Mouse (Mus musculus): ENCODE measurements around the gene Tmtc4. TPM values are rescaled to one million over a fixed set of nuclear protein-coding genes. Genes with fewer than 3 reads are reported as not detected.

Gene Tmtc4
- polyA plus RNA-seq, 1 experiment, result 17.0 TPM

- no peak for DNase-seq (ENCODE audit: extremely low spot score in 1 of 2, low spot score in 1 of 2)
Measured at GRCm38 (mm10) chr14:122977056-122977796, 6.6 kb downstream of the Tmtc4 start.

DNA sequence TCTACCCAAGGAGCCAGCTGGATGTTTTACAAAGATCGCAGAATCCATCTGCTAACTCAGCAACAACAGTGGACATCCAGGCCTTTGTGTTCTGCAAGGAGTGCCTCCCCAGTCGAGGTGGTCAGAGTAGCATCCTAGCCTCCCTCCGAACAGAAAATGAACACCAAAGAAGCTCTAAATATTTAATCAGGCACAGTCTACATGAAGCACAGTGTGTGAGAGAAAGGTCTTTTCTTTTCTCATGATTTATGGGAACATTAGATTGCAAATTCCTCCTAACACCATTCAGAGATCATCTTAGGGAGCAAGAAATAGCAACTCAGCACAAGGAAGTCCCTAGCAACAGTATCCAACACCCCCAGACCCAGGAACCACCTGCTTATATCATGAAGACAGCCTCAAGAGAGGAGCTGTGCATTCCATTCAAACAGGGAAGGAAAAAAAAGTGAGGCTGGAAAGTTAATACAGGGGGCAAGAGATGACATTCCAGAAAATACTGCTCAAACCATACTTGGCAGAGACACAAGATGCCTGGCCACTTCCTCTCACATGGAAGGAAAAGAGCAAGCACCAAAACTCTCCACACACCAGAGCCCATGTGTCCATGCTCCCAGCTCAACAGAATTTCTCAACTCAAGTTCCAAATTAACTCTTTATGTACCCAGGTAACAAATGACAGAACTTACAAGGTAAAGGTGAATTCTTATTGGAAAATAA is 8.8 kb downstream of the Tmtc4 start:
- DNase-seq (ENCODE audit: extremely low spot score in 1 of 2, low spot score in 1 of 2), result no peak

GRCm38 (mm10) chr14:122973091-122973490 is 10.7 kb downstream of the Tmtc4 start:
- DNase-seq (ENCODE audit: extremely low spot score in 1 of 2, low spot score in 1 of 2), result no peak

DNA sequence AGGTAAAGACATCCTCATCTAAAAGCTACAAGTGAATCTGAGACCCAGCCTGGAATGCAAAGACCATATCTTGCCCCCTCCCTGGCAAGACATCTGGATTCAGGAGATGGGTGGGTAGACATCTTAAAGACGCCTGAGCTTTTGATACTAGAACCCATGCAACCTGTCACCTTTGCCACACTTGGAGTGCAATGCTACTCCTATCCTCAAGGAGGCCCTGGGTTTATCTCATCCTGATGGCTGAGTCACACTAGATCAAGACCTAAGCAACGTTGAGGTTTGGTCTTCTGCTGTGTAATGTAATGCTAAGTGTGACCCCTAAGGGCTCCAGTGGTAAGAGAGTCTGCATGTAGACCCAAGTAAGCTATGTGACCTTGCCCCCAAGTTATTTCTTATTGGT is 15.8 kb downstream of the Tmtc4 start:
- no peak for DNase-seq (ENCODE audit: extremely low spot score in 1 of 2, low spot score in 1 of 2)

DNA sequence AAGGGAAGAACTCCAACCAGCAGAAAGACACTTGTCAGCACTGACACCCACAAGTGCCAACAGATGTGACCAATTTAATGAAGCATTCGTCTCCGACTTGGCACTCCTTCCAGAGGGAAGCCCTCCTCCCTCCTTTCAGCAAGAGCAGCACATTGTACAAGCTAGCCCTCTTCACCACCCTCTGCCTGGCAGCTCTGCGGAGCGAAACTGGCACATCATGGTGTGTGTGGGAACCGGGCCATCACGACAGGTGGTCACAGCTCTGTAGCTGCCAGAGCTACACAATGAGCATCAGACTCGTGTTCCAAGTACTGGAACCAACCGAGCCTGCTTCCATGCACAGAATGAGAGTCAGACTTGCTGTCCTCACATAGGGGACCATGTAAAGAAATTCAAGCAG is 25.9 kb downstream of the Tmtc4 start:
- DNase-seq (ENCODE audit: extremely low spot score in 1 of 2, low spot score in 1 of 2), result peak; percentile 84 to 90

GRCm38 (mm10) chr14:122953331-122953730 is 30.5 kb downstream of the Tmtc4 start:
- DNase-seq (ENCODE audit: extremely low spot score in 1 of 2, low spot score in 1 of 2), result peak; percentile 25 to 84

DNA sequence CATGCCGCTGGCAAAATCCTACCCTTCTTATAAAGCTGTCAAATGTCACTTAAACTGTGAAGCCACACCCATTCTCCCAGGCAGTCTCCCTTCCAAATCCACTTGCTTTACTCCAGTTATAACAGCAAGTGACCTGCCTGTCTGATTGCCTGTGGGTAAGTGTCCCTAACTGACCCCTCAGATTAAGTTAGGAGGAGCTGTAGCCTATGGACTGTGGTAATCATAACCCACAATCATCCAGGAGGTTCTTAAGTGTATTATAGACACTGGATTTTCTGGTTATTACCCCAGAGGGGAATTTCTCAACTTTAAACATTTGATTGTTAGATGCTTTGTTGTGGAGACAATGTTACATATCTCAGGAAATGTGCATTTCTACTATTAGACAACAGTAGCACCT is 31.3 kb downstream of the Tmtc4 start:
- no peak for DNase-seq (ENCODE audit: extremely low spot score in 1 of 2, low spot score in 1 of 2)

DNA sequence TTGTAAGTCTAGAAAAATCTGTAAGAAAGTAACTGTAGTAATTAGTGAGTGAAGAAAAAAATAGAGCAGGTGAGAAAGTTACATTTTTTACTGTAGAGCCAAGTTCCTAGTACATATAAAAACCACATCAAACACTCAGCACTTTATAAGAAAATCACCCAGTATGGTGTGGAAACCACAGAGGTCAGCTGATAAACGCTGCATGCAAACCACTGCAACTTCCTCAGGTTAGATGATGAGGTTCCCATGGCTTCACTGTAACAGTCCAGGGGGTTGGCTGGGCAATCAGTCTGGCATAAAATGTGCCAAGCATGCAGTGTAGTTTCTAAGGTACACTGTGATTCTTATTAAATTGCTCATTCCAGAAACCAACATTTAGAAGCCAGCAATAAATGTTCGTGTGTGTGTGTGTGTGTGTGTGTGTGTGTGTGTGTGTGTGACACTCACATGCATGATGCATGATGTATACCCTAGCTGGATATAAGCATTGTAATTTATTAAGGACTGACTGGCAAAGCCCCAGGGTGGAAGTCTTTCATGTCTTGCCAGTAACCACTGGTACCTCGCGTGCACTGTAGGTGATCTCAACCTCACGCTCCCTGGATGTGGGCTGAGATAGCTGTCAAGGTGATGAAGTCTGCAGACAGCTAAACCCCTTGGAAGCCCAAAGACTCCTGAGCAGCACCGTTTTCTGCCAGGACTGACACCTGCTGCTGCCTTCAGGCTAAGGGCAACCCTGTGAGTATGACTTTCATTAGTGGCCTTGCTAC is 32.0 kb downstream of the Tmtc4 start:
- DNase-seq (ENCODE audit: extremely low spot score in 1 of 2, low spot score in 1 of 2), result no peak

DNA sequence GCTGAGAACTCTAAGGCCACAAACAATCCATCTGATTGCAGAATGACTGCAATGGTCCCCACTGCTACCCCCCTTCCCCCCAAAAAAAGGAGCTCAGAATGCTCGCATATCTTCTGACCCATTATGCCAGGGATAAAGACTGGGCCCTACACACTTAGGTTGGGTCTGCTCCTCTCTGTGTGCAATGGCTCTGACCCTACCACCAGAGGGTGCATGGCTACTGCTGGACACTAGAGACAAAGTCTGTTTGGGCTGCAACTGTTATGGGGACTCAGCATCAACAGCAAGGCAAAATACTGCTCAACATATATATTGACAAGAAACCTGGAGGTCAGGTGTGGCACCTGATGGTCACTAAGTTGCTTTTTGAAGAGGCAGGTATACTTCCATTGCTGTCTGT is 32.9 kb downstream of the Tmtc4 start:
- no peak for DNase-seq (ENCODE audit: extremely low spot score in 1 of 2, low spot score in 1 of 2)

DNA sequence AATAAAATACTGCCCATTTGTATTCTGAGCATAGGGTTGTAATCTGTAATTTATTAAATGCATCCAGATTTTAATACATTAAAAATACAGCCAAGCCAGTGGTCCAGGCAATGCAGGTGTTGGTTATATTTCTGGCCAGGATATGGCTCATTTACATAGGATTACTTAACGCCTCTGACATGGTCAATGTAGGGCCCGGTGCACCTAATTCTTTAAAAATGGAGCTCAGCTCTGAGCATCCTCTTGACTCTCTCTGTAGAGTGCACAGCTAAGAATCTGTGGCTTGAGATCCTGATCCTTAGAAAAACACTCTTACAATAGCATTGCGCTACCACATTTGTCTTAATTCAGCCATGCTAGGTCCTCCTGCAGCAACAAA is 40.4 kb downstream of the Tmtc4 start:
- no peak for DNase-seq (ENCODE audit: extremely low spot score in 1 of 2, low spot score in 1 of 2)

DNA sequence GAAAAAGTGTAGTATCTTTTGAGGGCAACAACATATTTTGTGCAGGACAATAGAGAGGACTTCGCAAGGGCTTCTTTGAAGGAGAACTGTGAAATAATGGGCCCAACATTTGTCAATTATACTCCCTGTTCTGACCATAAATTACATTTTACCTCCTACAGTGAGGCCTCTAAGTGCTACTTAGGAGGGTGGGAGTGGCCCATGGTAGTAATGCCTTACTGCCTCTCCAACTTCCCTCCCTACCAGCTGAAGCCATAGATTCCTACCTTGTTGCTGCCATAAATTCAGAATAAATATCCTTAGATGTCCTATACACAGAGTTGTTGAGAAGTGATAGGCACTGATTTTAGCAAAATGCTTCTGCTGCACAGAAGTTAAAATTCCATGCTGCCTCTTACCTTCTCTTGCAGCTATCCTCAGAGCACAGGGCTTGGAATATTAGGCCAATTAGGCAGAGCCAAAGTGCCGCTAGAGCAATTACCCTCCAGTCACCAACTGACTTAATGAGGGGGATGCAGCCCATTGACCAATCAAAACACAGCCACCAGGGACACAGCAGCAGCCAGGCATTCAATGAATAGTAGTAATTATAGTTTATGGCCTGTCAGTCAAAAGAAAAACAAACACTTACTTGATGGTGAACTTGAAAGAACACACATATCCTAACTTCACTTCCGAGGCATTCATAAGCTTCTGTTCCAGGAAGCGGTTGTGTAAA is 40.9 kb downstream of the Tmtc4 start:
- peak in 1 of 2 experiments; percentile 15 for DNase-seq (ENCODE audit: extremely low spot score in 1 of 2, low spot score in 1 of 2)

DNA sequence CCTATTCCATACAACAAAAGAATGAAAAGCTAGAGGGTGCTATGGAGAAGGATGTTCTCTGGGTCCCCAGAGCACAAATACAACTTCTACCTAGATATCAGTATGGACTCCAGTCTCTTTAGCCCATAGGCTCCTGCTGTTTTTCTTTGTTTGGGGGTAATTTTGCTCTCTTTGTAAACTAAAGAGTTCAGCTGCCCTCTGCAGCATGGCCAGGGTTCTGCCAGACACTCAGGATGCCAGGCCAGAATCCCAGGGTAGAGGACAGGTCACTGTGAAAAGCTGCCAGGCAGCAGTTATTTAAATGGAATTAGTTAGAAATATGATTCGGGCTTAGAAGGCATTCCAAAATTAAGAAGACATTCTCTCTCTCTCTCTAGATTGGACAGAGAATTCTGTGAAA is 47.4 kb downstream of the Tmtc4 start:
- DNase-seq (ENCODE audit: extremely low spot score in 1 of 2, low spot score in 1 of 2), result no peak

DNA sequence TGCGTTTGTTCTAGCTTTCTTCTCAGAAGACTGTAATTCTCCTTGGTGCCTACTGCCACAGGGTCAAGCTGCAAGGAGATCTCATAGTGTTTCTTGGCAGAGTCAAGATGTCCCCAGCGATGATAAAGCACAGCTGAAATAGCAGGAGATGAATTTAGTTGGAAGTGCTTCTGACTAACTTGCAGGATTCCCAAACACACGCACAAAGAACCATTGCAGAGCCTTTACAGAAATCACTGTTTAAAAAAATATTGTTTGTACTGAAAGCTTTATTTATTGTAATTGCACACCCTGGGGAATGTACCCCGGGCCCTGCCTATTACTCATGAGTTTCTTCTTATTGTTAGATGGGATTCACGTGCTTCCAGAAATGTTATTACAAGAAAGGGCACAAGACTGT is 63.8 kb downstream of the Tmtc4 start:
- no peak for DNase-seq (ENCODE audit: extremely low spot score in 1 of 2, low spot score in 1 of 2)

GRCm38 (mm10) chr14:122917676-122918075 is 66.2 kb downstream of the Tmtc4 start:
- DNase-seq (ENCODE audit: extremely low spot score in 1 of 2, low spot score in 1 of 2), result no peak

DNA sequence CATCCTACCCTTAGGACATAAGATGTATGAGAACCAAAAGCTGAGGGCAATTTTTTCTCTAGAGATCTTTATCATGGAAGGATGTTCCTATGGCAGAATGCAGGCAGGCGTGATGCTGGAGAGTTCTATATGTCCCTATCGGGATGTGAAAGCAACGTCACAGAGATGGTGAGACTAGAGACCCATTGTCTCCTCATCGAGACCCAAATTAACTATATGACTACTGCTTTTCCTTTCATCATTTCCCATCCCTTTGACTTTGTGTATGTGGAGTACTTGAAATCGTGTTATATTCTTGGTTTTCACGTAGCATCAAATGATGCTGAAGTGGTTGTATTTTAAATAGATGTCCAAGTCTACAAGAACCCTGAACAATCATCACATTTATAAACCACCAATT is 70.2 kb downstream of the Tmtc4 start, which contains the start of gene Ggact:
Ggact (minus strand) TSS at position 101 of the 400 bp plus-strand sequence.
- DNase-seq (ENCODE audit: extremely low spot score in 1 of 2, low spot score in 1 of 2), result no peak

- peak; percentile 6 to 50 for DNase-seq (ENCODE audit: extremely low spot score in 1 of 2, low spot score in 1 of 2)
Measured at GRCm38 (mm10) chr14:122912812-122913498, 70.9 kb downstream of the Tmtc4 start.

GRCm38 (mm10) chr14:122912137-122912536 is 71.7 kb downstream of the Tmtc4 start:
- DNase-seq (ENCODE audit: extremely low spot score in 1 of 2, low spot score in 1 of 2), result no peak

DNA sequence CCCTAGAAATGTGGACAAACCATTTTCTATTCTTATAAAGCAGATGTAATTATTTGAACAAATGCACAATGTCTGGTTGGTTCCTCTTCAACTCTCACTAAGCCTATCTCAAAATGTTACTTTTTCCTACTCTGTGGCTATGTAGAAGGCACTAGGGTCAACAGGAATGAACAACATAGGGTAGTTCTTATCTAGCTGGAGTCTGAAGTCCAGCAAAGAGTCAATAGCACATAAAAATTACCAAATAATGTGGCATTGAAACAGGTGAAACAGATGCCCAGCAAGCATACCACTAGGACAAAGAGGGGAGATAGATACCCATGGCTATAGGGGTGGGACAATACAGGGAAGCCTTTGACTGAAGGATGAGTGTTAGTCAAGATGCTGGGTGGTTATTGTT is 72.6 kb downstream of the Tmtc4 start:
- no peak for DNase-seq (ENCODE audit: extremely low spot score in 1 of 2, low spot score in 1 of 2)

GRCm38 (mm10) chr14:122909368-122910091 is 74.3 kb downstream of the Tmtc4 start:
- DNase-seq (ENCODE audit: extremely low spot score in 1 of 2, low spot score in 1 of 2), result no peak

- no peak for DNase-seq (ENCODE audit: extremely low spot score in 1 of 2, low spot score in 1 of 2)
Measured at GRCm38 (mm10) chr14:122908075-122908474, 75.8 kb downstream of the Tmtc4 start.
